ENCODE assay signal across 18 mouse cellular contexts in the genomic region with DNA sequence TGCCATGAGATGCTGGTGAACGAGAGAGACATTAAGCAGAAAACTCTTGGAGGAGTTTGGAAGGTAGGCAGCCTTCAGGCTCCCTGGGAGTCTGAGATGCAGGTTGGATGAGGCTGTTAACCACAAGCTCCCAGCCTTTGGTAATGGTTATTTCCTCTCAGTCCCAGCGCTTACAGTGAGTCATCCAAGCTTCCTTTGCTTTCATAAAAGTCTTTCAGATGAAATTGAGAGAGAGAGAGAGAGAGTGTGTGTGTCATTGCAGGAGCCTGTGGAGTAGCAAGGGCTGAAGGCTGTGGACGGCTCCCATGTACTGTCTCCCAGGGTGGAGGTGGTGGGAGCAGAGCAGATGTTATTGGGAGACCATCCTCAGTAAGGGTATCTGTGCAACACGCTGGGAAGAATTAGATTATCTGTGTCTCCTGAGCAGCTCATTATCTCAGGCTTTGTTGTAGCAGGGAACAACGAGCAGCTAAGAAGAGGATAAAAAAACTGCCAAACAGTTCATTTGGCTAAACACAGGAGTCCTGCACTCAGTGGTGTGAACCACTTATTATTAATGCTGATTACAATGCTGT. TPM values are rescaled to one million over a fixed set of nuclear protein-coding genes. Genes with fewer than 3 reads are reported as not detected.
"Had no signal": no experiment of that assay in that cellular context is flagged by ENCODE, and none has a peak within 500 bp of the region (broad histone marks: within the 10 kb centered on the region; RNA-seq: fewer than 3 reads in every experiment).

No protein-coding gene starts in this region.

- ATAC-seq: liver, postnatal 0 days; lung, postnatal 0 days; midbrain, embryonic 15.5 days had no signal

- DNase-seq: kidney, postnatal 10 days; kidney, postnatal 36 days; left cerebral cortex, postnatal 4 days; liver, postnatal 0 days; lung, embryonic 14.5 days; right cerebral cortex, postnatal 14 days; right cerebral cortex, postnatal 4 days; thymus, adult 18-20 months; thymus, postnatal 36 days had no signal

- H3K27me3 ChIP-seq: kidney, embryonic 15.5 days; limb, embryonic 12.5 days; limb, embryonic 15.5 days; midbrain, embryonic 12.5 days; midbrain, embryonic 15.5 days; neural tube, embryonic 12.5 days; neural tube, embryonic 15.5 days had no signal

RNA-seq across cellular contexts. Expression of a gene that starts 17.5 kb away (rescaled TPM):
- polyA plus RNA-seq: kidney, embryonic 15.5 days; liver, postnatal 0 days; lung, embryonic 14.5 days; lung, postnatal 0 days; macrophage had no signal
